ENCODE assay signal across 30 mouse cellular contexts in genomic region chr16:50092780-50093179, GRCm38 (mm10).
DNase-seq lines count a peak whose midpoint lies in the region; ATAC-seq and TF ChIP-seq lines count a peak whose summit lies in the region.
"Had no signal": no experiment of that assay in that cellular context is flagged by ENCODE, and none has a peak within 500 bp of the region (broad histone marks: within the 10 kb centered on the region; RNA-seq: fewer than 3 reads in every experiment).

No protein-coding gene starts in this region.

- TF ChIP-seq CTCF in liver, postnatal 0 days (IDR thresholded peaks at IDR 0.05; ENCODE audit: low read depth), result no peak

- H3K27ac ChIP-seq in liver, postnatal 0 days (ENCODE audit: low read depth), result no peak overlapping the region
- H3K27ac ChIP-seq: forebrain, embryonic 13.5 days; intestine, embryonic 15.5 days; liver, embryonic 12.5 days; neural tube, embryonic 15.5 days had no signal

- 66% methylated on average over 3 of the region's 3 CpGs for WGBS in liver, postnatal 0 days (ENCODE audit: insufficient replicate concordance)

- H3K9me3 ChIP-seq in liver, postnatal 0 days (ENCODE audit: low read length), result no peaks in the 10 kb centered on the region
- H3K9me3 ChIP-seq: forebrain, embryonic 13.5 days; heart, embryonic 12.5 days; intestine, embryonic 15.5 days; liver, embryonic 12.5 days; neural tube, embryonic 15.5 days had no signal

- no peaks in the 10 kb centered on the region for H3K36me3 ChIP-seq in liver, postnatal 0 days (replicated peaks; ENCODE audit: insufficient read depth, low read length)
- H3K36me3 ChIP-seq: heart, embryonic 12.5 days; intestine, embryonic 15.5 days; liver, embryonic 12.5 days; neural tube, embryonic 15.5 days had no signal

- no peaks in the 10 kb centered on the region for H3K27me3 ChIP-seq in liver, postnatal 0 days (ENCODE audit: insufficient read depth, low read length)
- H3K27me3 ChIP-seq: forebrain, embryonic 13.5 days; heart, embryonic 12.5 days; intestine, embryonic 15.5 days; liver, embryonic 12.5 days; neural tube, embryonic 15.5 days had no signal

- TF ChIP-seq EP300 in liver, postnatal 0 days (IDR thresholded peaks at IDR 0.05; ENCODE audit: low read depth), result no peak

- peak; percentile 51 for ATAC-seq in granulocyte monocyte progenitor cell, adult 5-6 weeks (replicated peaks; ENCODE audit: poor library complexity, severe bottlenecking)
- ATAC-seq in monocyte, adult 5-6 weeks (replicated peaks; ENCODE audit: insufficient number of reproducible peaks, low FRiP score, low TSS enrichment, poor library complexity, severe bottlenecking), result 0 out of 2 replicates have a peak, but pooled peaks have one; percentile 59
- ATAC-seq in liver, postnatal 0 days, result no peak
- ATAC-seq: activated CD4-positive, CD25-positive, alpha-beta regulatory T cell, adult 4 months; forebrain, embryonic 13.5 days; hindbrain, embryonic 16.5 days; intestine, embryonic 15.5 days; liver, embryonic 12.5 days had no signal

- H3K4me1 ChIP-seq in liver, postnatal 0 days (ENCODE audit: insufficient read depth), result peaks cover 9% of the 10 kb centered on the region
- H3K4me1 ChIP-seq: forebrain, embryonic 13.5 days; heart, embryonic 12.5 days; intestine, embryonic 15.5 days; neural tube, embryonic 15.5 days had no signal

- no peak overlapping the region for H3K4me3 ChIP-seq in liver, postnatal 0 days (ENCODE audit: low read depth, low read length)
- H3K4me3 ChIP-seq: forebrain, embryonic 13.5 days; heart, embryonic 12.5 days; intestine, embryonic 15.5 days; liver, embryonic 12.5 days; neural tube, embryonic 15.5 days had no signal

- no peak overlapping the region for H3K4me2 ChIP-seq in liver, postnatal 0 days (ENCODE audit: low read depth, low read length)
- H3K4me2 ChIP-seq: forebrain, embryonic 13.5 days; heart, embryonic 12.5 days; intestine, embryonic 15.5 days; liver, embryonic 12.5 days; neural tube, embryonic 15.5 days had no signal

- DNase-seq in 416B (ENCODE audit: low read depth), result peak; percentile 61
- peak; percentile 6 for DNase-seq in CD4-positive, CD25-positive, alpha-beta regulatory T cell, adult 2 months (ENCODE audit: low read depth, low spot score)
- DNase-seq in frontal cortex, postnatal 14 days (ENCODE audit: low spot score in 2 of 2), result no peak
- DNase-seq in liver, postnatal 0 days, result no peak
- DNase-seq in T-cell, adult 2 months (ENCODE audit: low spot score), result no peak
- DNase-seq: adrenal gland, adult 8-10 months; cerebellum, adult 8-10 months; cerebellum, postnatal 25 days; gastrocnemius, postnatal 25 days; heart, adult 18-20 months; kidney, adult 8-10 months; kidney, postnatal 10 days; layer of hippocampus, postnatal 36 days; left cerebral cortex, postnatal 4 days; lung, adult 18-20 months; midbrain, embryonic 14.5 days; retina, postnatal 1 day; right cerebral cortex, postnatal 14 days; spleen, adult 18-20 months; thymus, adult 2 months; thymus, postnatal 36 days had no signal

- no peak overlapping the region for H3K9ac ChIP-seq in liver, postnatal 0 days (replicated peaks)
- H3K9ac ChIP-seq: forebrain, embryonic 13.5 days; heart, embryonic 12.5 days; intestine, embryonic 15.5 days; liver, embryonic 12.5 days; neural tube, embryonic 15.5 days had no signal

Comparison
In these comparisons a context has a peak if more than half of its experiments do, and no peak if none do; other contexts are left out.
1. DNase-seq: peak in 416B (single experiment) and CD4-positive, CD25-positive, alpha-beta regulatory T cell, adult 2 months (single experiment); none in frontal cortex, postnatal 14 days (0 of 2), liver, postnatal 0 days (single experiment) and T-cell, adult 2 months (single experiment).